Mouse (Mus musculus) forelimb bud, embryonic 11.5 days (tissue): Measurements from ENCODE around the gene Psmb10.
"Not testable (repeated sequence)": the region's sequence is repeated elsewhere in the genome, so short reads cannot be mapped to it uniquely, and the experiment has no call there.

Source experiments
- DNase-seq: peaks from one replicate; pipeline ENCODE4 v3.0.0-alpha.2; 2012; ENCODE audit warnings: low read depth, low spot score

The Psmb10 gene

GRCm38 (mm10) chr8:105938306-105938669, at the start of gene Psmb10:
Gene Psmb10 (minus strand): TSS chr8:105938444.
- no peak for DNase-seq

- not testable (repeated sequence) for DNase-seq
These were observed 45.2 kb upstream of the Psmb10 start for GRCm38 (mm10) chr8:105983406-105983805.

GRCm38 (mm10) chr8:105981146-105981545, 42.9 kb upstream of the Psmb10 start:
- DNase-seq, result no peak

GRCm38 (mm10) chr8:105979325-105979724, 41.1 kb upstream of the Psmb10 start, which contains the start of gene Dpep3:
Gene Dpep3 (minus strand): TSS chr8:105979429.
- no peak for DNase-seq

GRCm38 (mm10) chr8:105975363-105975762, 37.1 kb upstream of the Psmb10 start:
- DNase-seq, result no peak

- no peak for DNase-seq
These were observed 32.9 kb upstream of the Psmb10 start for GRCm38 (mm10) chr8:105971019-105971720.

GRCm38 (mm10) chr8:105969367-105969766, 31.1 kb upstream of the Psmb10 start:
- DNase-seq, result no peak

- peak; percentile 62 for DNase-seq
These were observed 28.6 kb upstream of the Psmb10 start for GRCm38 (mm10) chr8:105966692-105967311.

GRCm38 (mm10) chr8:105965905-105966341, 27.7 kb upstream of the Psmb10 start, which contains the start of gene Slc12a4:
Gene Slc12a4 (minus strand): TSS chr8:105966097.
- DNase-seq, result peak; percentile 86

GRCm38 (mm10) chr8:105965266-105965904, 27.1 kb upstream of the Psmb10 start:
- DNase-seq, result no peak

GRCm38 (mm10) chr8:105964506-105965265, 26.4 kb upstream of the Psmb10 start:
- DNase-seq, result no peak

- no peak for DNase-seq
These were observed 23.3 kb upstream of the Psmb10 start for GRCm38 (mm10) chr8:105961536-105961935.

- no peak for DNase-seq
These were observed 22.9 kb upstream of the Psmb10 start for GRCm38 (mm10) chr8:105961101-105961500.

GRCm38 (mm10) chr8:105959350-105959749, 21.1 kb upstream of the Psmb10 start:
- DNase-seq, result no peak

- no peak for DNase-seq
These were observed 19.6 kb upstream of the Psmb10 start for GRCm38 (mm10) chr8:105957813-105958212.

GRCm38 (mm10) chr8:105956556-105956955, 18.3 kb upstream of the Psmb10 start:
- DNase-seq, result no peak

- no peak for DNase-seq
These were observed 12.9 kb upstream of the Psmb10 start for GRCm38 (mm10) chr8:105951057-105951659.

- no peak for DNase-seq
These were observed 11.1 kb upstream of the Psmb10 start for GRCm38 (mm10) chr8:105949350-105949749.

- no peak for DNase-seq
These were observed 5.1 kb upstream of the Psmb10 start, which contains the start of gene Lcat for GRCm38 (mm10) chr8:105943321-105943739. Gene Lcat (minus strand): TSS chr8:105943382.

- DNase-seq, result no peak
These were observed 4.3 kb upstream of the Psmb10 start for GRCm38 (mm10) chr8:105942542-105942941.

- no peak for DNase-seq
These were observed 3.8 kb upstream of the Psmb10 start for GRCm38 (mm10) chr8:105942026-105942425.
